Mouse (Mus musculus) midbrain, postnatal 0 days (tissue): ENCODE measurements at regions not wholly inside any gene's neighbourhood (a gene's known extent, or its start where the extent isn't known, plus 50 kb on each side); places are given as distances from the start of the nearest gene placed in this dataset.

ENCODE experiments used
- ATAC-seq: fragments of 200-750 bp; cut with Nextera tagmentation; 2 replicates; pipeline ENCODE4 v1.8.0; 2017; ENCODE audit warnings: moderate number of reproducible peaks, mild to moderate bottlenecking, moderate TSS enrichment, moderate library complexity; ENCODE audit not compliant: low FRiP score
- DNase-seq: peaks from one replicate; pipeline ENCODE4 v3.0.0-alpha.2; 2015; ENCODE audit warnings: low spot score
- H3K27ac ChIP-seq: fragments of 300-500 bp; sonication (generic); 2 replicates; pipeline ENCODE4 v1.5.1; 2014; ENCODE audit warnings: low read depth, mild to moderate bottlenecking, low read length, mixed read lengths
- H3K27me3 ChIP-seq: fragments of 300-500 bp; sonication (generic); 2 replicates; pipeline ENCODE4 v1.6.1; 2014; ENCODE audit warnings: low read length, control low read depth, mixed read lengths; ENCODE audit not compliant: insufficient read depth
- H3K36me3 ChIP-seq: fragments of 300-500 bp; sonication (generic); 2 replicates; pipeline ENCODE4 v1.6.1; 2014; ENCODE audit warnings: low read length, control low read depth, mixed read lengths; ENCODE audit not compliant: insufficient read depth
- H3K4me1 ChIP-seq: fragments of 300-500 bp; sonication (generic); 2 replicates; pipeline ENCODE4 v1.6.1; 2014; ENCODE audit warnings: mild to moderate bottlenecking, control low read depth, antibody characterized with exemption, low read length, mixed read lengths; ENCODE audit not compliant: insufficient read depth
- H3K4me2 ChIP-seq: fragments of 300-500 bp; sonication (generic); 2 replicates; pipeline ENCODE4 v1.6.1; 2014; ENCODE audit warnings: low read depth, mild to moderate bottlenecking, low read length, mixed read lengths; ENCODE audit not compliant: poor library complexity, severe bottlenecking
- H3K4me3 ChIP-seq: fragments of 300-500 bp; sonication (generic); 2 replicates; pipeline ENCODE4 v1.5.1; 2014; ENCODE audit warnings: low read depth, mild to moderate bottlenecking, low read length, moderate library complexity
- H3K9ac ChIP-seq: fragments of 300-500 bp; sonication (generic); replicated peaks from 2 replicates; pipeline ENCODE4 v1.6.1; 2014; ENCODE audit warnings: mild to moderate bottlenecking, low read length, moderate library complexity, mixed read lengths; ENCODE audit not compliant: poor library complexity, severe bottlenecking
- H3K9me3 ChIP-seq: fragments of 300-500 bp; sonication (generic); 2 replicates; pipeline ENCODE4 v1.6.1; 2016; ENCODE audit warnings: low read length, control low read depth
- CTCF ChIP-seq: IDR thresholded peaks from 2 replicates; pipeline ENCODE4 v1.5.1; 2016; ENCODE audit warnings: antibody characterized with exemption, mild to moderate bottlenecking
- WGBS: fragments of 180-500 bp; shearing (Covaris S2); extraction: QIAGEN DNeasy Blood & Tissue Kit; methylation state at CpG from one replicate; pipeline ENCODE4 v1.1.7; 2014; 5-methylcytosine and 5-hydroxymethylcytosine counted together

DNA sequence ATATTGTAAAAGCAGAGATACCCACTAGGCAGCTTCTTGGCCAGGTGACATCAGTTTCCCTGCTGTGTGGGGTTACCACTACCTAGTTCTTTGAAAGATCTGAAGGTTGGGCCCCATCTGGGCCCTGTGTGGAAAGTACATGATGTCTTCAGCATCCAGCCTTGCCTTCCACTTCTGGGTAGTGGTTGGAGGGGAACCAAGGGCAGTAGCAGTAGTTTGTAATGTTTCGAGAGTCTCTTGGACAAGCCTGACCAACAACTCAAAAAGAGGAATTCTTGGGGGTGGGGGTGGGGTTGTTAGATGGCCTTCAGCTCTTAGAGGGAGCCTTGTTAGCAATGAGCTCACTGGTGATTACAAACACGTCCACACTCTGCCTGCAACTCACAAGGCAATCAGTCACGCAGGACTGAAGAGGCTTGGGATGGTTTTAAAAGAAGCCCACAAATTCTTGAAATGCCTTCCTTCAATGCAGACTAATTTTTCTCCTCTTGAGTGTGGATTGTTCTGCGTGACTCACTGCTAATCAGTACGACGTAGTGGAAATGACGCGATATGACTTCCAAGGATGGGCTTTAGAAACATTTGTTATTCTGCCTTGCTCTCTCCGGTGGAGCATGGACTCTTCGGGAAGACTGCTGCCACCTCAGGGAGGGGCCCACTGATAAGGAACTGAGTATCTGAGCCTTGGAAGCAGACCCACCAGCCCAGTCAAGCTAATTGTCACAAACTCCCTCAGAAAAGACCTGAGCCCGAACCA, 76.9 kb upstream of the Dgkg start:
- DNase-seq = no peak

DNA sequence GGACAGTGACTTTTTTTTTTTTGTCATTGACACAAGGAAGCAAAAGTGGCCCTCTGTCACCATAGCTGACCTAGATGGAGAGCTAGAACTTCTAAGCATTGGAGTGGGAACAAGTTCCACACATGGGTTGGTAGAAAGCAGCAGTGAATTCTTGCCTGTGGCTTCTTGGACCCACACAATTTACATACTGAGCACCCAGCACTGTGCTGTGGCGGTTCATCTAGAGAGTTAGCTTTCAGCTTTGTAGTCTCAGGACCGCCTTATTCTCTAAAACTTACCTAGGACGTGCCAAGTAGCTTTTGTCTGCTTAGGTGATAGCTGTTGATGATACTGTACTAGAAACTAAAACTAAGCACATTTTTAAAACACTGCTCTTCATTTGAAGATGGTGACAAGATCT, 72.1 kb upstream of the Dgkg start:
- Histone ChIP-seq H3K27me3 (no peaks in the 10 kb centered on the region), H3K36me3 (no peaks in the 10 kb centered on the region), H3K27ac (no peak overlapping the region), H3K4me1 (no peaks in the 10 kb centered on the region; the same call in 1 of the 2 replicates), H3K9ac (no peak overlapping the region), H3K9me3 (no peaks in the 10 kb centered on the region), H3K4me3 (no peak overlapping the region), H3K4me2 (no peak overlapping the region)
- ATAC-seq = no peak
- no peak for DNase-seq
- 84% methylated on average over 3 of the region's 3 CpGs for WGBS
- no peak for TF ChIP-seq CTCF

More for the DNA sequence above, 76.9 kb upstream of the Dgkg start:
- Histone ChIP-seq H3K36me3 (no peaks in the 10 kb centered on the region), H3K4me1 (no peaks in the 10 kb centered on the region; the same call in 1 of the 2 replicates), H3K27me3 (no peaks in the 10 kb centered on the region), H3K4me3 (no peak overlapping the region), H3K27ac (no peak overlapping the region), H3K4me2 (no peak overlapping the region), H3K9me3 (no peaks in the 10 kb centered on the region), H3K9ac (no peak overlapping the region)
- TF ChIP-seq CTCF = no peak
- WGBS = 26% methylated on average over 11 of the region's 11 CpGs
- peak; percentile 56; the same call in 1 of the 2 replicates for ATAC-seq

DNA sequence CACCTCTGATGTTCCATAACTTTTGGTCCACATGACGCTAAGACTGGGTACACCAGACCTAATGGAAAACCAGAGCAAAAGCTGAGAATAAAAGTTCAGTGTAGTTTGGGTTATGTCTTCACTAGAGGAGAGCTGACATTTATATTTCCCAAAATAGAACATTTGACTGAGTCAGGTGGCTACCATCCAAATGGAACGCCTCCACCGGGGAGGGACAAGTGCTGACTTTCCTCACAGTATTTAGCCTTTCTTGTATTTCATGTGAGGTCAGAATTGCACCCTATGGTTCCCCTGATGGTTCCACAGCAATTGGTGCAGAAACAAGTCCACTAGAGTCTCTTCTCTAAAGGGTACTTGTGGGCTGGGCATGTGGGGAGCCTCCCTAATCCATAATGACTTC, 68.2 kb upstream of the Dgkg start:
- DNase-seq (no peak), ATAC-seq (no peak)
- no peak overlapping the region for H3K4me2 ChIP-seq
- H3K4me1 ChIP-seq = no peaks in the 10 kb centered on the region
- H3K27me3 ChIP-seq = no peaks in the 10 kb centered on the region
- H3K9me3 ChIP-seq = no peaks in the 10 kb centered on the region
- WGBS = 94% methylated on average over 3 of the region's 3 CpGs
- no peak overlapping the region for H3K9ac ChIP-seq
- no peak overlapping the region for H3K4me3 ChIP-seq
- no peak overlapping the region for H3K27ac ChIP-seq
- TF ChIP-seq CTCF = no peak
- no peaks in the 10 kb centered on the region for H3K36me3 ChIP-seq

DNA sequence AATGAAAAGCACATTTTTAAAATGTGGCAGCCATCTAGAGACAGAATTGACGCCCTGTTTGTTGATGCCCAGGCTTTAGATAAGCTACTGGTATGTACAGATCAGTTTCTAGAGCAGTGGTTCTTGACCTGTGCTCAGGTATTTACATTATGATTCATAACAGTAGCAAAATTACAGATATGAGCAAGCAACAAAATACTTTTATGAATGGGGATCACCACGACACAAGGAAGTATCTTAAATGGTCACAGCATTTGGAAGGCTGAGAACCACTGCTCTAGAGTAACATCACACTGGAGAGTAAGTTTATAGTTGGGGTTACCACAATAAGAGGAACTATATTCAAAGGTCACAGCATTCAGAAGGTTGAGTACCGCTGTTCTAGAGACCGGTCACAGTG, 66.3 kb upstream of the Dgkg start:
- no peak for ATAC-seq
- H3K9me3 ChIP-seq = no peaks in the 10 kb centered on the region
- 90% methylated on average over 4 of the region's 4 CpGs for WGBS

DNA sequence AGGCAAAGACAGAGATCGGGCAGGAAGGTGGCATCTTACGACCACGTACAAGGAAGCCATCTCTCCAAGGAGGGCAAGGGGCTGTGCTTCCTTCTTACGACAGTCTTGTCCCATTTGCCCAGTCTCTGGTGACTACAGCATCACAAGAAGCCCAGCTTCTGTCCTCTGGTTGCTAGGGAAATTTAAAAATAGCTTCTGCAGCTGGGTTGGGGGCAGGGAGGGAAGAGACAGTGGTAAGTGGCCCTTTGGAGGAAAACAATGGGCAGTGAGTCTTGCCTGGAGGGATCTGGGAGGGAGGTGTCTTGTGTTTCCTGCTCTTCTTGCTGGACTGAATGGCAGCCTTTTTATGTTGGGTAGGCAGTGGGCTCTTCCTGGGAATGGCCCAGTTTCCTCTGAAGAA, 62.8 kb upstream of the Dgkg start:
- no peaks in the 10 kb centered on the region for H3K27me3 ChIP-seq
- no peaks in the 10 kb centered on the region for H3K36me3 ChIP-seq
- ATAC-seq (no peak), DNase-seq (no peak)
- no peaks in the 10 kb centered on the region for H3K4me1 ChIP-seq
- H3K4me3 ChIP-seq = no peak overlapping the region
- H3K9me3 ChIP-seq = no peaks in the 10 kb centered on the region
- no peak overlapping the region for H3K4me2 ChIP-seq
- 69% methylated on average over 4 of the region's 4 CpGs for WGBS
- no peak overlapping the region for H3K27ac ChIP-seq
- no peak for TF ChIP-seq CTCF
- no peak overlapping the region for H3K9ac ChIP-seq

More for the DNA sequence above, 66.3 kb upstream of the Dgkg start:
- TF ChIP-seq CTCF = no peak
- H3K4me2 ChIP-seq = no peak overlapping the region
- no peaks in the 10 kb centered on the region for H3K36me3 ChIP-seq
- no peaks in the 10 kb centered on the region for H3K27me3 ChIP-seq
- H3K4me1 ChIP-seq = no peaks in the 10 kb centered on the region
- no peak for DNase-seq
- no peak overlapping the region for H3K4me3 ChIP-seq
- no peak overlapping the region for H3K9ac ChIP-seq
- H3K27ac ChIP-seq = no peak overlapping the region

DNA sequence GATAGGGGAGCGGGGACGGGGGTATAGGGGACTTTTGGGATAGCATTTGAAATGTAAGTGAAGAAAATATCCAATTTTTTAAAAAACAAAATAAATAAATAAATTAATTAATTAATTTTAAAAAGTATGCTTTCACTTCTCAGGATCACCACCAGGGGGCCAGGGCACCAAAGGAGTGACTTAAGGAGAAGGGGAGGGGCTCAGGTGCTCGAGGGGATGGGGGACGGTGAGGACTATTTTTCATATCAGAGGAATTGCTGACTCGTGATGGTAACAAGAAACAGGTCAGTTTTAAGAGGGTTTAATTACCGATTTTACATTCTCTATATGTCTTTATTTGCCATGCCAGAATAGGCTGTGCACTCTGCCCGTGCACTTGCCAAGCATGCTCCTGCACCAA, 62.3 kb upstream of the Dgkg start:
- H3K4me1 ChIP-seq = no peaks in the 10 kb centered on the region
- DNase-seq (no peak), ATAC-seq (no peak)
- no peaks in the 10 kb centered on the region for H3K9me3 ChIP-seq
- WGBS = 55% methylated on average over 7 of the region's 7 CpGs
- H3K27me3 ChIP-seq = no peaks in the 10 kb centered on the region
- TF ChIP-seq CTCF = peak; percentile 62
- no peak overlapping the region for H3K9ac ChIP-seq
- no peaks in the 10 kb centered on the region for H3K36me3 ChIP-seq
- no peak overlapping the region for H3K4me2 ChIP-seq
- H3K4me3 ChIP-seq = no peak overlapping the region
- no peak overlapping the region for H3K27ac ChIP-seq
